Mouse (Mus musculus): Measurements from ENCODE around the gene Tnks1bp1. TPM values are rescaled to one million over a fixed set of nuclear protein-coding genes. Genes with fewer than 3 reads are reported as not detected.

The Tnks1bp1 gene
- polyA plus RNA-seq, 1 experiment from 2014 or later = 7.7 TPM

- Histone ChIP-seq H3K27me3 (ENCODE audit: control insufficient read depth, insufficient read depth, low read length) (no peaks in the 10 kb centered on the region), H3K9me3 (ENCODE audit: control insufficient read depth, low read length) (no peaks in the 10 kb centered on the region), H3K4me3 (ENCODE audit: control insufficient read depth in 1 of 2, insufficient read depth in 1 of 2, low read depth in 1 of 2, low read length in 2 of 2) (no peak overlapping the region), H3K27ac (replicated peaks in 1 of 2; ENCODE audit: control insufficient read depth in 1 of 2, insufficient read depth in 1 of 2, low read depth in 2 of 2, low read length in 2 of 2) (no peak overlapping the region), H3K4me1 (ENCODE audit: control insufficient read depth in 2 of 2, insufficient read depth in 2 of 2, low read length in 2 of 2) (peaks cover 20 to 21% of the 10 kb centered on the region in 2 experiments), H3K4me2 (ENCODE audit: low read length) (no peak overlapping the region), H3K36me3 (ENCODE audit: control insufficient read depth, insufficient read depth, low read length) (no peaks in the 10 kb centered on the region), H3K9ac (ENCODE audit: low read length) (no peak overlapping the region)
- no peak for ATAC-seq (ENCODE audit: insufficient number of reproducible peaks, insufficient read depth, low FRiP score, low read depth)
- WGBS = 61% methylated on average over 2 of the region's 2 CpGs
Observed at GRCm38 (mm10) chr2:85009212-85009611, 38.6 kb upstream of the Tnks1bp1 start.

GRCm38 (mm10) chr2:85011906-85012604, 35.8 kb upstream of the Tnks1bp1 start:
- Histone ChIP-seq H3K27me3 (ENCODE audit: control insufficient read depth, insufficient read depth, low read length) (no peaks in the 10 kb centered on the region), H3K4me2 (ENCODE audit: low read length) (no peak overlapping the region), H3K27ac (replicated peaks in 1 of 2; ENCODE audit: control insufficient read depth in 1 of 2, insufficient read depth in 1 of 2, low read depth in 2 of 2, low read length in 2 of 2) (peak overlapping the region; percentile 3 to 51), H3K4me1 (ENCODE audit: control insufficient read depth in 2 of 2, insufficient read depth in 2 of 2, low read length in 2 of 2) (peaks cover 24 to 33% of the 10 kb centered on the region in 2 experiments), H3K4me3 (ENCODE audit: control insufficient read depth in 1 of 2, insufficient read depth in 1 of 2, low read depth in 1 of 2, low read length in 2 of 2) (no peak overlapping the region), H3K36me3 (ENCODE audit: control insufficient read depth, insufficient read depth, low read length) (no peaks in the 10 kb centered on the region), H3K9me3 (ENCODE audit: control insufficient read depth, low read length) (no peaks in the 10 kb centered on the region), H3K9ac (ENCODE audit: low read length) (no peak overlapping the region)
- ATAC-seq (ENCODE audit: insufficient number of reproducible peaks, insufficient read depth, low FRiP score, low read depth) = no peak
- 34% methylated on average over 9 of the region's 9 CpGs for WGBS

GRCm38 (mm10) chr2:85012679-85013078, 35.1 kb upstream of the Tnks1bp1 start:
- Histone ChIP-seq H3K36me3 (ENCODE audit: control insufficient read depth, insufficient read depth, low read length) (no peaks in the 10 kb centered on the region), H3K4me2 (ENCODE audit: low read length) (no peak overlapping the region), H3K9ac (ENCODE audit: low read length) (no peak overlapping the region), H3K27me3 (ENCODE audit: control insufficient read depth, insufficient read depth, low read length) (no peaks in the 10 kb centered on the region), H3K9me3 (ENCODE audit: control insufficient read depth, low read length) (no peaks in the 10 kb centered on the region), H3K27ac (replicated peaks in 1 of 2; ENCODE audit: control insufficient read depth in 1 of 2, insufficient read depth in 1 of 2, low read depth in 2 of 2, low read length in 2 of 2) (peak overlapping the region in 1 of 2 experiments; percentile 51; a peak in 2 of 4 replicates), H3K4me3 (ENCODE audit: control insufficient read depth in 1 of 2, insufficient read depth in 1 of 2, low read depth in 1 of 2, low read length in 2 of 2) (no peak overlapping the region), H3K4me1 (ENCODE audit: control insufficient read depth in 2 of 2, insufficient read depth in 2 of 2, low read length in 2 of 2) (peaks cover 24 to 33% of the 10 kb centered on the region in 2 experiments)
- 46% methylated on average over 14 of the region's 14 CpGs for WGBS
- no peak for ATAC-seq (ENCODE audit: insufficient number of reproducible peaks, insufficient read depth, low FRiP score, low read depth)

- Histone ChIP-seq H3K27me3 (ENCODE audit: control insufficient read depth, insufficient read depth, low read length) (no peaks in the 10 kb centered on the region), H3K27ac (replicated peaks in 1 of 2; ENCODE audit: control insufficient read depth in 1 of 2, insufficient read depth in 1 of 2, low read depth in 2 of 2, low read length in 2 of 2) (no peak overlapping the region), H3K9me3 (ENCODE audit: control insufficient read depth, low read length) (no peaks in the 10 kb centered on the region), H3K4me3 (ENCODE audit: control insufficient read depth in 1 of 2, insufficient read depth in 1 of 2, low read depth in 1 of 2, low read length in 2 of 2) (no peak overlapping the region), H3K36me3 (ENCODE audit: control insufficient read depth, insufficient read depth, low read length) (no peaks in the 10 kb centered on the region), H3K9ac (ENCODE audit: low read length) (no peak overlapping the region), H3K4me1 (ENCODE audit: control insufficient read depth in 2 of 2, insufficient read depth in 2 of 2, low read length in 2 of 2) (peaks cover 24 to 33% of the 10 kb centered on the region in 2 experiments), H3K4me2 (ENCODE audit: low read length) (no peak overlapping the region)
- no peak for ATAC-seq (ENCODE audit: insufficient number of reproducible peaks, insufficient read depth, low FRiP score, low read depth)
- 82% methylated on average over 5 of the region's 5 CpGs for WGBS
Observed at GRCm38 (mm10) chr2:85013826-85014587, 33.8 kb upstream of the Tnks1bp1 start.

- Histone ChIP-seq H3K4me1 (ENCODE audit: control insufficient read depth in 2 of 2, insufficient read depth in 2 of 2, low read length in 2 of 2) (peaks cover 24 to 33% of the 10 kb centered on the region in 2 experiments), H3K4me3 (ENCODE audit: control insufficient read depth in 1 of 2, insufficient read depth in 1 of 2, low read depth in 1 of 2, low read length in 2 of 2) (no peak overlapping the region), H3K9ac (ENCODE audit: low read length) (no peak overlapping the region), H3K27ac (replicated peaks in 1 of 2; ENCODE audit: control insufficient read depth in 1 of 2, insufficient read depth in 1 of 2, low read depth in 2 of 2, low read length in 2 of 2) (no peak overlapping the region), H3K27me3 (ENCODE audit: control insufficient read depth, insufficient read depth, low read length) (no peaks in the 10 kb centered on the region), H3K9me3 (ENCODE audit: control insufficient read depth, low read length) (no peaks in the 10 kb centered on the region), H3K4me2 (ENCODE audit: low read length) (no peak overlapping the region), H3K36me3 (ENCODE audit: control insufficient read depth, insufficient read depth, low read length) (no peaks in the 10 kb centered on the region)
- ATAC-seq (ENCODE audit: insufficient number of reproducible peaks, insufficient read depth, low FRiP score, low read depth) = no peak
- WGBS = 52% methylated on average over 3 of the region's 3 CpGs
Observed at GRCm38 (mm10) chr2:85014588-85014982, 33.2 kb upstream of the Tnks1bp1 start.

GRCm38 (mm10) chr2:85022043-85022442, 25.8 kb upstream of the Tnks1bp1 start:
- H3K27ac ChIP-seq (replicated peaks in 1 of 2; ENCODE audit: control insufficient read depth in 1 of 2, insufficient read depth in 1 of 2, low read depth in 2 of 2, low read length in 2 of 2) = no peak overlapping the region
- no peak overlapping the region for H3K9ac ChIP-seq (ENCODE audit: low read length)
- 11% methylated on average over 4 of the region's 4 CpGs for WGBS
- H3K9me3 ChIP-seq (ENCODE audit: control insufficient read depth, low read length) = no peaks in the 10 kb centered on the region
- H3K4me2 ChIP-seq (ENCODE audit: low read length) = no peak overlapping the region
- peaks cover 7% of the 10 kb centered on the region; the same call in 1 of the 2 replicates for H3K27me3 ChIP-seq (ENCODE audit: control insufficient read depth, insufficient read depth, low read length)
- ATAC-seq (ENCODE audit: insufficient number of reproducible peaks, insufficient read depth, low FRiP score, low read depth) = no peak
- H3K4me3 ChIP-seq (ENCODE audit: control insufficient read depth in 1 of 2, insufficient read depth in 1 of 2, low read depth in 1 of 2, low read length in 2 of 2) = no peak overlapping the region
- H3K36me3 ChIP-seq (ENCODE audit: control insufficient read depth, insufficient read depth, low read length) = no peaks in the 10 kb centered on the region
- H3K4me1 ChIP-seq (ENCODE audit: control insufficient read depth in 2 of 2, insufficient read depth in 2 of 2, low read length in 2 of 2) = no peaks in the 10 kb centered on the region

GRCm38 (mm10) chr2:85026178-85026577, 21.6 kb upstream of the Tnks1bp1 start:
- H3K27me3 ChIP-seq (ENCODE audit: control insufficient read depth, insufficient read depth, low read length) = peaks cover 7% of the 10 kb centered on the region; the same call in 1 of the 2 replicates
- ATAC-seq (ENCODE audit: insufficient number of reproducible peaks, insufficient read depth, low FRiP score, low read depth) = no peak

More at GRCm38 (mm10) chr2:85026178-85026577, 21.6 kb upstream of the Tnks1bp1 start:
- Histone ChIP-seq H3K9ac (ENCODE audit: low read length) (no peak overlapping the region), H3K9me3 (ENCODE audit: control insufficient read depth, low read length) (no peaks in the 10 kb centered on the region), H3K27ac (replicated peaks in 1 of 2; ENCODE audit: control insufficient read depth in 1 of 2, insufficient read depth in 1 of 2, low read depth in 2 of 2, low read length in 2 of 2) (no peak overlapping the region), H3K36me3 (ENCODE audit: control insufficient read depth, insufficient read depth, low read length) (no peaks in the 10 kb centered on the region), H3K4me3 (ENCODE audit: control insufficient read depth in 1 of 2, insufficient read depth in 1 of 2, low read depth in 1 of 2, low read length in 2 of 2) (no peak overlapping the region), H3K4me2 (ENCODE audit: low read length) (no peak overlapping the region), H3K4me1 (ENCODE audit: control insufficient read depth in 2 of 2, insufficient read depth in 2 of 2, low read length in 2 of 2) (no peaks in the 10 kb centered on the region)
- 70% methylated on average over 3 of the region's 3 CpGs for WGBS
